Mouse (Mus musculus): Measurements from ENCODE around the gene 4930426L09Rik. TPM values are rescaled to one million over a fixed set of nuclear protein-coding genes. Genes with fewer than 3 reads are reported as not detected.

4930426L09Rik gene
- polyA plus RNA-seq, 1 experiment from 2014 or later = 0.18 TPM

DNA sequence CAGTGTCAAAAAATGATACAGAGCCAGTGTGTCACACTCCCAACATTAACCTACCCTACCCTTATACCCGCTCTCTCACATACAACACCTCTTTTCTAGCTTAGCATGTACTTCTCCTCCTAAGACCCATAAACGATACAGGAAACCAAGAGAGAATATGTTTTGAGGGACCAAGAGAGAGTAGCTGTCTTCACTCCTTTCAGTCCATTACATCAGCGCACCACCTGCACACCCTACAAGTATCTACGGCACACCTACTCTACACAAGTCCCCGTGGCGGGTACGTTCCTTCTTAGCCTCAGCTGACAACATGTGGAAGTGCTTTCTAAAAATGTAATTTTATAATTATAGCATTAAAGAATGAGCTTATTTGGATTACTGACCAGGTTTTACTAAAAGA lies 40.7 kb upstream of the 4930426L09Rik start:
- H3K27me3 ChIP-seq (replicated peaks; ENCODE audit: control insufficient read depth, insufficient read depth, low read length) = no peaks in the 10 kb centered on the region
- H3K4me3 ChIP-seq (ENCODE audit: low read length) = no peak overlapping the region
- H3K27ac ChIP-seq (ENCODE audit: low read depth, low read length) = no peak overlapping the region
- 95% methylated on average over 7 of the region's 7 CpGs for WGBS
- no peaks in the 10 kb centered on the region for H3K4me1 ChIP-seq (ENCODE audit: control insufficient read depth, insufficient read depth, low read depth, low read length)
- H3K36me3 ChIP-seq (ENCODE audit: control insufficient read depth, insufficient read depth, low read length) = no peaks in the 10 kb centered on the region
- no peak overlapping the region for H3K4me2 ChIP-seq (ENCODE audit: low read length)
- no peak for ATAC-seq
- H3K9ac ChIP-seq (ENCODE audit: low read depth, low read length) = no peak overlapping the region
- no peaks in the 10 kb centered on the region for H3K9me3 ChIP-seq (ENCODE audit: control insufficient read depth, low read length)

DNA sequence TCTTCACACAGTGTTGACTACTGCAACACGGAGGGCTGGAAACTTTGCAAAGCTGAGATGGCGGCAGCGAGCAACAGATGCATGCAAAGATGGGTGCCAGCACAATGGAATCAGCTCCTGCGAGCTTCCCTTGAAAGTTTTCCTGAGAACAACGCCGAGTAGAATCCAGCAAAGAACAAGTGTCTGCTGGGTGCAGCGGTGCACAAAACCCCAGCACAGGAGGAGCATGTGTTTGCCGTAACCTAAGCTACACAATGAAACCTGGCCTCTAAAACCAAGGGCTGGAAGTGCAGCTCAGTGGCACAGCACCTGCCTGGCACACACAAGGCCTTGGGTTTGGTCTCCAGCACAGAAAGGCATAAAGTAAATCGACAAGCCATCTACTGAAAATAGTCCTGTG lies 40.1 kb upstream of the 4930426L09Rik start:
- ATAC-seq = no peak
- WGBS = 79% methylated on average over 9 of the region's 9 CpGs

DNA sequence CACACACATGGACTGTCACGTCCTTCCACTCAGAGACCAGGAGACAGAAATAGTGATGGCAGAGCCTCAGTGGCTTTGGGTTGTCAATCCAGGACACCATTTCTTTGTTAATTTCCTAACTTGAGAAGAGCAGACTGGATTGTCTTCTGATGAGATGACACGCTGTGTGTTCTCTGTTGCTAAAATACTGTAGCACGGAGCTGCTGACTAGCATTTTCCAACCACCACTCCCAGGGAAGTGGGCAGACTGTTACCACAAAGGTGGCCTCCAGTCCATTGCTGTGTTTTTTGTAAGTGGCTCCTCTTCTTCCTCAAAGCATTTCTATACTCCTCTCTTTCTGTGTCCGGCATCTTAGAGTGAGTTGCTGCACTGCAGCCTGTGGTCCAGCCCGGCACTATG lies 39.6 kb upstream of the 4930426L09Rik start:
- 92% methylated on average over 5 of the region's 5 CpGs for WGBS
- no peaks in the 10 kb centered on the region for H3K36me3 ChIP-seq (ENCODE audit: control insufficient read depth, insufficient read depth, low read length)
- no peak overlapping the region for H3K4me3 ChIP-seq (ENCODE audit: low read length)
- no peak overlapping the region for H3K9ac ChIP-seq (ENCODE audit: low read depth, low read length)
- no peaks in the 10 kb centered on the region for H3K27me3 ChIP-seq (replicated peaks; ENCODE audit: control insufficient read depth, insufficient read depth, low read length)
- ATAC-seq = no peak
- H3K27ac ChIP-seq (ENCODE audit: low read depth, low read length) = no peak overlapping the region
- no peaks in the 10 kb centered on the region for H3K9me3 ChIP-seq (ENCODE audit: control insufficient read depth, low read length)
- H3K4me2 ChIP-seq (ENCODE audit: low read length) = no peak overlapping the region
- H3K4me1 ChIP-seq (ENCODE audit: control insufficient read depth, insufficient read depth, low read depth, low read length) = no peaks in the 10 kb centered on the region

More for the DNA sequence above, 40.1 kb upstream of the 4930426L09Rik start:
- no peak overlapping the region for H3K9ac ChIP-seq (ENCODE audit: low read depth, low read length)
- H3K27ac ChIP-seq (ENCODE audit: low read depth, low read length) = no peak overlapping the region
- H3K4me3 ChIP-seq (ENCODE audit: low read length) = no peak overlapping the region
- no peaks in the 10 kb centered on the region for H3K4me1 ChIP-seq (ENCODE audit: control insufficient read depth, insufficient read depth, low read depth, low read length)
- H3K4me2 ChIP-seq (ENCODE audit: low read length) = no peak overlapping the region
- H3K27me3 ChIP-seq (replicated peaks; ENCODE audit: control insufficient read depth, insufficient read depth, low read length) = no peaks in the 10 kb centered on the region
- no peaks in the 10 kb centered on the region for H3K9me3 ChIP-seq (ENCODE audit: control insufficient read depth, low read length)
- H3K36me3 ChIP-seq (ENCODE audit: control insufficient read depth, insufficient read depth, low read length) = no peaks in the 10 kb centered on the region

DNA sequence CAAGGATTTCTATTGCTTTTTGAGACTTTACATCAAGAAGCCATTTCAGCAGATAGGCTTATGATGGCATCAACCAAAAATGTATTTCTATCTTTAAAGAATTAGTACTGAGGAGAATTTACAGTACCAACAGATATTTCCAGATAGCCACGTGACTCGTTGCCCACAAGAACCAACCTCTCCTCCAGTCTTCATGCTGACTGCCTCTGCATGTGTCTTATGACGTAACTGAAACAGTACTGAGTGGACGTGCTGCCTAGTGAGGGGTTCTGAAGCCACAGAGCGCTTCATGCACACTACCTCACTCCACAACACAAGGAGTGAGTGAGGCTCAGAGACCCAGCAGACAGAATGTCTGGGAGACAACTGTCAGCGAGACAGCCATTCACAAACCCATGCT lies 39.1 kb upstream of the 4930426L09Rik start:
- Histone ChIP-seq H3K27ac (ENCODE audit: low read depth, low read length) (no peak overlapping the region), H3K9ac (ENCODE audit: low read depth, low read length) (no peak overlapping the region), H3K9me3 (ENCODE audit: control insufficient read depth, low read length) (no peaks in the 10 kb centered on the region), H3K27me3 (replicated peaks; ENCODE audit: control insufficient read depth, insufficient read depth, low read length) (no peaks in the 10 kb centered on the region), H3K4me2 (ENCODE audit: low read length) (no peak overlapping the region), H3K4me3 (ENCODE audit: low read length) (no peak overlapping the region), H3K4me1 (ENCODE audit: control insufficient read depth, insufficient read depth, low read depth, low read length) (no peaks in the 10 kb centered on the region), H3K36me3 (ENCODE audit: control insufficient read depth, insufficient read depth, low read length) (no peaks in the 10 kb centered on the region)
- WGBS = 94% methylated on average over 6 of the region's 6 CpGs
- ATAC-seq = no peak

DNA sequence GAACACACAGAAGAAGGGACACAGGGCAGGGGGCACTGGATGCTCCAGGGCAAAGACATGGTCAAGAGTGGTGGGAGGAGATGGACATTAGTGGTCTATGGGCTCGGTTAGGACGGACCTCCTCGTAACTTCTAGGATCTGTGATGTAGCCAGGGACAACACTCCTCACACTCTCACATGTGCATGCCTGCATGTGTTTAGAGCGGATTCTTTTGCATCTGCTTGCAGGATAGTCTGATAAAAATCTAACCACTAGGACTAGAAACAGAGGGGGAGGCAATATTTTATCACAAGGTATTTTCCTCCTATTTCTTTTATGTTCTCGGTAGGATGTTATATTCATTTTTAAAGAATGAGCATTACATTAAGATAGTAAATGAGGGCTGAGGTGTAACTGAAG lies 38.6 kb upstream of the 4930426L09Rik start:
- Histone ChIP-seq H3K9ac (ENCODE audit: low read depth, low read length) (no peak overlapping the region), H3K9me3 (ENCODE audit: control insufficient read depth, low read length) (no peaks in the 10 kb centered on the region), H3K27ac (ENCODE audit: low read depth, low read length) (no peak overlapping the region), H3K36me3 (ENCODE audit: control insufficient read depth, insufficient read depth, low read length) (no peaks in the 10 kb centered on the region), H3K27me3 (replicated peaks; ENCODE audit: control insufficient read depth, insufficient read depth, low read length) (no peaks in the 10 kb centered on the region), H3K4me1 (ENCODE audit: control insufficient read depth, insufficient read depth, low read depth, low read length) (no peaks in the 10 kb centered on the region), H3K4me3 (ENCODE audit: low read length) (no peak overlapping the region), H3K4me2 (ENCODE audit: low read length) (no peak overlapping the region)
- 94% methylated on average over 5 of the region's 5 CpGs for WGBS
- ATAC-seq = no peak

DNA sequence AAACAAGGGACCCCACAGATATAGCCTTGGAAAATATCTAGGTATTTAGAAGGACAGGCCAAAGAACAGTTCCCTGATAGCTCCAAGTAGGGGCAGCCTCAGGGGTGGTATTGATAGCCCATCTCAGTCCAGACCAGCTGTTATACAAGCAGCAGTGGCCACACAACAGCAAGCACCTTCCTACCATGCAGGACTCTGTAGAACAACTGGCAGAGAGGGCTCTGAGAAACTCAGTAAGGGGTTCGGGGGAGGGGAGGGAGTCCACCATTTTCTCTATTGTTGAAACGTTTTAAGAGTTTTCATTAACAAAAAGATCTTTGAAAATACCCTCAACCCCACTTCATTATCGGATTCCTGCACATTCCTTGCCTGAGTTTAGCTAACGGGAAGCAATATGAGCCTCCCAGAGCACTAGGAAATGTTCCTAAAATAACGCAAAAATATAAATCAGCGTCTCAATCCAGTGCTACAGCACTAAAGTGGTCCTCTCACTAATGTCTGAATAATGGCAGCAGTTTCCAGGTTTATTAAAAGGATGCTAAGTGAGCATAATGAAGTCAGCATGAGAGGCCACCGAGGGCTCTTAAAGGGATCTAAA lies 37.7 kb upstream of the 4930426L09Rik start:
- no peak overlapping the region for H3K27ac ChIP-seq (ENCODE audit: low read depth, low read length)
- no peak overlapping the region for H3K4me2 ChIP-seq (ENCODE audit: low read length)
- H3K9me3 ChIP-seq (ENCODE audit: control insufficient read depth, low read length) = no peaks in the 10 kb centered on the region
- H3K27me3 ChIP-seq (replicated peaks; ENCODE audit: control insufficient read depth, insufficient read depth, low read length) = no peaks in the 10 kb centered on the region
- WGBS = 44% methylated on average over 7 of the region's 7 CpGs
- H3K4me3 ChIP-seq (ENCODE audit: low read length) = no peak overlapping the region
- H3K9ac ChIP-seq (ENCODE audit: low read depth, low read length) = no peak overlapping the region
- ATAC-seq = 0 out of 2 replicates have a peak, but pooled peaks have one; percentile 11
- H3K36me3 ChIP-seq (ENCODE audit: control insufficient read depth, insufficient read depth, low read length) = no peaks in the 10 kb centered on the region
- no peaks in the 10 kb centered on the region for H3K4me1 ChIP-seq (ENCODE audit: control insufficient read depth, insufficient read depth, low read depth, low read length)

DNA sequence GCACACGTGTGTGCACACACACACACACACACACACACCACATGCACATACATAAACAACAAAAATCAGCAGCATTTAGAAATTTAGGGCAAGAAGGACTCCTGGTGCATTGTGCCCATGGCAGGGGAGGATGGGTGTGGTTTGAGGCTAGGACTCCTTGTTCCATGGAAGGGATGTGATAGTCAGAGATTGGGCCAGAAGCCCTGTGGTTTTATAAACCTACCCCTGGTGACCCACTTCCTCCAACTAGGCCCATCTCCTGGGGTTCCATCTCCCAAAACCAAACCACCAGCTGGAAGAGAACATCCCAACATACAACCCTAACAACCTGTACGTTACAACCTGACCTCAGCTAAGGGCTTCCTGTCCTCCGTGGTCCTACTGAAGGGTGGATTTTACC lies 35.6 kb upstream of the 4930426L09Rik start:
- Histone ChIP-seq H3K9ac (ENCODE audit: low read depth, low read length) (no peak overlapping the region), H3K4me2 (ENCODE audit: low read length) (no peak overlapping the region), H3K4me3 (ENCODE audit: low read length) (no peak overlapping the region), H3K27me3 (replicated peaks; ENCODE audit: control insufficient read depth, insufficient read depth, low read length) (no peaks in the 10 kb centered on the region), H3K27ac (ENCODE audit: low read depth, low read length) (no peak overlapping the region), H3K9me3 (ENCODE audit: control insufficient read depth, low read length) (no peaks in the 10 kb centered on the region), H3K4me1 (ENCODE audit: control insufficient read depth, insufficient read depth, low read depth, low read length) (no peaks in the 10 kb centered on the region), H3K36me3 (ENCODE audit: control insufficient read depth, insufficient read depth, low read length) (no peaks in the 10 kb centered on the region)
- ATAC-seq = no peak
- 88% methylated on average over 3 of the region's 3 CpGs for WGBS

DNA sequence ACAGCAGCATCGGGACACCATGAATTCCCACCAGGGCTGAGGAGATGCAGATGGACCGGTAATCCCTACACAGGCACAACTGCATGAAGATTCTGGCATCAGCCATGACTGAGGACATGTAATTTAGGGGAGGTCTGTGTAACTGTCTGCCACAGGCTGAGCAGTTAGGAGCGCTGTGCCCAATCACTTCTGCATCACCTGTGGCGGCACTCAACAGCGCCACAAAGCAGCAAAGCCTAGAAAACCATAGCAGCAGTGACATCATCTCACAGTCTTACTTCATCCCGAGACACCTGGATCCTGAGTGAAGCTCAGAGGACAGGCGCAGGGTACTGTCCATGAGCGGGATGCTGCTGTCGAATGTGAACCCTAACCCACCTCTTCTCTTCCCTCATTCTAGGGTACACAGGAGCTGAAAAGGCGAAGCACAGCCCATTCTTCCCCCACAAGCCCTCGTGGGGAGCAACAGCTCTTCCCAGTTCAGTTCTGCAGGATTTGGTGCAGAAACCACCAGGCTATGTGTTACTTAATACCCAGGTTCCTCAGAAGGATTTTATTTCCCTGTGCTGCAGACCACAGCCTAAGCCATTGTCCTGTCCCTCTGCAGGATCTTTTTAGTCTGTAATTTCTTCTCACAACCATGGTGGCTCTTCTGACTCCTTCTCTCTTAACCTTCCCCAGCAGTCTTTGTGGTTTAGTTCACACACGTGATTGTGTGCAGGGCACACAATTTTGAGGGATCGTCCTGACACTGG lies 34.7 kb upstream of the 4930426L09Rik start:
- H3K9ac ChIP-seq (ENCODE audit: low read depth, low read length) = no peak overlapping the region
- no peaks in the 10 kb centered on the region for H3K27me3 ChIP-seq (replicated peaks; ENCODE audit: control insufficient read depth, insufficient read depth, low read length)
- H3K36me3 ChIP-seq (ENCODE audit: control insufficient read depth, insufficient read depth, low read length) = no peaks in the 10 kb centered on the region
- no peak overlapping the region for H3K27ac ChIP-seq (ENCODE audit: low read depth, low read length)
- no peaks in the 10 kb centered on the region for H3K4me1 ChIP-seq (ENCODE audit: control insufficient read depth, insufficient read depth, low read depth, low read length)
- no peak overlapping the region for H3K4me2 ChIP-seq (ENCODE audit: low read length)
- no peak overlapping the region for H3K4me3 ChIP-seq (ENCODE audit: low read length)
- H3K9me3 ChIP-seq (ENCODE audit: control insufficient read depth, low read length) = no peaks in the 10 kb centered on the region
- ATAC-seq = no peak
- 74% methylated on average over 13 of the region's 13 CpGs for WGBS

DNA sequence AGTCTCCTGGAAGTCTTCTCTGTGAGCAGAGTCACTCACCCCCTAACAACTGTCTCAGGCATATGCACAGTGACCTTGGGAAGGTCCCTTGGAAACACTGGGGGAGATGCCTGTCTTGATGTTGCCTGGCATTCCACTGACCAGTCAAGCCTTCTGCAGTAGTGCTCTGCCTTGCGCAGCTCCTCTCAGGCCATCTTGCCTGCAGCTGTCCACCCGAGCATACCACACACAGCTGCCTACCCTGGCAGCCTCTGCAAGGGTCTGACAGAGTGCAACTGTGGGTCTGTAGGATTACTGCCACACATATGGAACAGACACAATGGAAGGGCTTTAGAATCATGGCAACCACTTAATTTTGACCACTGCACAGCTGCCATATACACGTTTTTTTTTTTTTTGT lies 33.0 kb upstream of the 4930426L09Rik start:
- 80% methylated on average over 3 of the region's 3 CpGs for WGBS
- Histone ChIP-seq H3K4me3 (ENCODE audit: low read length) (no peak overlapping the region), H3K4me1 (ENCODE audit: control insufficient read depth, insufficient read depth, low read depth, low read length) (no peaks in the 10 kb centered on the region), H3K9me3 (ENCODE audit: control insufficient read depth, low read length) (no peaks in the 10 kb centered on the region), H3K36me3 (ENCODE audit: control insufficient read depth, insufficient read depth, low read length) (no peaks in the 10 kb centered on the region), H3K4me2 (ENCODE audit: low read length) (no peak overlapping the region), H3K27ac (ENCODE audit: low read depth, low read length) (no peak overlapping the region), H3K9ac (ENCODE audit: low read depth, low read length) (no peak overlapping the region), H3K27me3 (replicated peaks; ENCODE audit: control insufficient read depth, insufficient read depth, low read length) (no peaks in the 10 kb centered on the region)
- no peak for ATAC-seq
